Mouse (Mus musculus) heart, adult 2 months (tissue): ENCODE measurements around the gene Anxa1.

Experiments used
- CTCF ChIP-seq: fragments of 200-600 bp; IDR thresholded peaks from 2 replicates; pipeline ENCODE4 v1.8.1; 2022; ENCODE audit warnings: antibody characterized with exemption, mild to moderate bottlenecking, moderate library complexity
- EP300 ChIP-seq: fragments of 200-500 bp; IDR thresholded peaks from 2 replicates; pipeline ENCODE4 v1.6.1; 2011; ENCODE audit warnings: low read depth, low read length, control low read depth; ENCODE audit not compliant: insufficient read depth
- POLR2A ChIP-seq: fragments of 200-500 bp; IDR thresholded peaks from 2 replicates; pipeline ENCODE4 v1.6.1; 2011; ENCODE audit warnings: mild to moderate bottlenecking, low read depth, low read length, control low read depth; ENCODE audit not compliant: insufficient read depth

GRCm38 (mm10) chr19:20434541-20434940, 43.8 kb upstream of the Anxa1 start:
- TF ChIP-seq POLR2A (no peak), EP300 (no peak), CTCF (peak; percentile 88)
